Mouse (Mus musculus) spleen, adult 2 months (tissue): ENCODE measurements around the gene Zfp687.

Experiments
- CTCF ChIP-seq: fragments of 200-500 bp; IDR thresholded peaks from 2 replicates; pipeline ENCODE4 v1.5.1; 2011; ENCODE audit warnings: mild to moderate bottlenecking, inconsistent platforms; ENCODE audit not compliant: insufficient read depth, insufficient read length, insufficient replicate concordance; ENCODE audit errors: extremely low read depth
- POLR2A ChIP-seq: fragments of 200-500 bp; IDR thresholded peaks from 2 replicates; pipeline ENCODE4 v1.6.1; 2011; ENCODE audit warnings: low read depth, low read length, inconsistent platforms

- TF ChIP-seq POLR2A (no peak), CTCF (no peak)
These were observed 26.0 kb downstream of the Zfp687 start for GRCm38 (mm10) chr3:94989159-94989761.
